Comparison of ENCODE assay signal across 8 mouse cellular contexts in the genomic region with DNA sequence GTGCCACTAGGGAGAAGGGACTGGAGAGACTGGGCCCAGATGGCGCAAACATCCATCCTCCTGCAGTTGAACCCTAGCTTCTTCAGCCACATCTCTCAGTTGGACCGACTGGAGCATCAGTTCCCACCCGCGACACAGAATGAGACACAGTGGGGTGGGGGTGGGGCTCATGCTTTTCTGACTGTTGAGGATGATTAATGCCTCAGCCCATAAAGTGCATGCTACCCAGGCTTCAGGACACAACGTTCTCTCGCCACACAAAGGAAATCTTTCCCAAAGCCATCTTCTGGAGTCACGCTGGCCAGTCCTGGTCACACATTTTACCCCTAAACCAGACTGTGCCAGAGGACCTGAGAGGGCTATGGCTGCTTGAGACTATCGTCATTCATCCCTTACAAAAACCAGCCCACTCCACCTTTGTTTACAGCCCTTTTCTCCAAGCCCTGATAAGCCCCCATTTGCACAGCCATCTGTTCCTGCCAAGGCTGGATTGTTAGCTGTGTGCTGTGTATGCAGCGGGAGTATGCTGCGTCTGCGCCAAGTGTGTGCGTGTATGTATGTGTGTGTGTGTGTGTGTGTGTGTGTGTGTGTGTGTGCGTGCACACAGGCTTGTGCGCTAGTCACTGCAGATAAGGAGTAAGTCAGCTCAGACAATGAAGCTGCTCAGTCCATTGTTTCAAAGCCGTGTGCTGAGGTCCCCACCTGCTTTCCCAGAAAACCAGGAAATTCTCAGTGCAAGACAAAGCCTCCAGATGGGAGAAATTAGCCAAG. TPM values are rescaled to one million over a fixed set of nuclear protein-coding genes. Genes with fewer than 3 reads are reported as not detected.
A peak's percentile ranks its signal among the peaks of the same experiment; 100 is the strongest.
DNase-seq lines count a peak whose midpoint lies in the region; ATAC-seq and TF ChIP-seq lines count a peak whose summit lies in the region.
"Had no signal": no experiment of that assay in that cellular context is flagged by ENCODE, and none has a peak within 500 bp of the region (broad histone marks: within the 10 kb centered on the region; RNA-seq: fewer than 3 reads in every experiment).

No protein-coding gene starts in this region.

- H3K4me1 ChIP-seq in hindbrain, embryonic 11.5 days (replicated peaks; ENCODE audit: control insufficient read depth, insufficient read depth, low read length), result peaks cover 8% of the 10 kb centered on the region
- H3K4me1 ChIP-seq in limb, embryonic 14.5 days (ENCODE audit: control insufficient read depth, insufficient read depth, low read length), result peaks cover 8% of the 10 kb centered on the region; the same call in 1 of the 2 replicates
- no peaks in the 10 kb centered on the region for H3K4me1 ChIP-seq in thymus, adult 2 months (replicated peaks; ENCODE audit: control insufficient read depth, insufficient read depth, low read length)

- H3K9ac ChIP-seq in hindbrain, embryonic 11.5 days (ENCODE audit: low read depth, low read length), result peak overlapping the region; percentile 20; the same call in 1 of the 2 replicates
- H3K9ac ChIP-seq in limb, embryonic 14.5 days (ENCODE audit: low read depth, low read length, severe bottlenecking), result no peak overlapping the region
- H3K9ac ChIP-seq: liver, embryonic 14.5 days had no signal

- no peak for TF ChIP-seq CTCF in brain, embryonic 14.5 days (IDR thresholded peaks at IDR 0.05; ENCODE audit: borderline replicate concordance, extremely low read depth, insufficient read depth, insufficient read length)
- no peak for TF ChIP-seq CTCF in thymus, adult 2 months (IDR thresholded peaks at IDR 0.05; ENCODE audit: borderline replicate concordance, control insufficient read depth, extremely low read depth, insufficient read depth, low read length, poor library complexity)

- ATAC-seq in hindbrain, embryonic 11.5 days (ENCODE audit: low FRiP score), result peak; percentile 88
- peak; percentile 55 for ATAC-seq in limb, embryonic 14.5 days (ENCODE audit: low FRiP score, low read depth)
- no peak for ATAC-seq in cerebellum, adult (ENCODE audit: insufficient number of reproducible peaks, low FRiP score, low TSS enrichment)

- H3K9me3 ChIP-seq in hindbrain, embryonic 11.5 days (ENCODE audit: control insufficient read depth, low read length), result no peaks in the 10 kb centered on the region
- no peaks in the 10 kb centered on the region for H3K9me3 ChIP-seq in limb, embryonic 14.5 days (ENCODE audit: control insufficient read depth, low read length)

- peak overlapping the region; percentile 92 for H3K27ac ChIP-seq in hindbrain, embryonic 11.5 days (ENCODE audit: low read depth, low read length)
- H3K27ac ChIP-seq in limb, embryonic 14.5 days (replicated peaks; ENCODE audit: low read depth, low read length), result no peak overlapping the region
- no peak overlapping the region for H3K27ac ChIP-seq in thymus, adult 2 months (ENCODE audit: control insufficient read depth, insufficient read depth, low read length)
- H3K27ac ChIP-seq: liver, embryonic 14.5 days had no signal

- no peak for TF ChIP-seq POLR2A in brain, embryonic 14.5 days (IDR thresholded peaks at IDR 0.05; ENCODE audit: borderline replicate concordance, extremely low read depth, insufficient read depth, insufficient read length, poor library complexity, severe bottlenecking)
- no peak for TF ChIP-seq POLR2A in limb, embryonic 14.5 days (IDR thresholded peaks at IDR 0.05; ENCODE audit: borderline replicate concordance, extremely low read depth, insufficient read depth, insufficient read length)
- no peak for TF ChIP-seq POLR2A in thymus, adult 2 months (IDR thresholded peaks at IDR 0.05; ENCODE audit: control insufficient read depth, extremely low read depth, insufficient read depth, low read length, poor library complexity)

- peak; percentile 25 for DNase-seq in NIH3T3 (ENCODE audit: low read depth)
- DNase-seq in brain, embryonic 14.5 days (ENCODE audit: low read depth), result peak; percentile 97
- DNase-seq in hindbrain, embryonic 11.5 days (ENCODE audit: low spot score), result peak; percentile 75
- peak; percentile 10 for DNase-seq in limb, embryonic 14.5 days (ENCODE audit: low spot score)
- DNase-seq in right cerebral cortex, postnatal 36 days (ENCODE audit: low spot score in 2 of 2), result peak; percentile 23 to 32
- DNase-seq in thymus, adult 2 months, result no peak

- H3K4me3 ChIP-seq in hindbrain, embryonic 11.5 days (ENCODE audit: low read depth, low read length), result no peak overlapping the region
- no peak overlapping the region for H3K4me3 ChIP-seq in limb, embryonic 14.5 days (replicated peaks; ENCODE audit: low read length)
- no peak overlapping the region for H3K4me3 ChIP-seq in thymus, adult 2 months (ENCODE audit: control insufficient read depth, insufficient read depth, low read length)

- no peaks in the 10 kb centered on the region for H3K36me3 ChIP-seq in hindbrain, embryonic 11.5 days (ENCODE audit: control insufficient read depth, insufficient read depth, low read length)
- no peaks in the 10 kb centered on the region for H3K36me3 ChIP-seq in limb, embryonic 14.5 days (ENCODE audit: control insufficient read depth, insufficient read depth, low read length)
- H3K36me3 ChIP-seq in thymus, adult 2 months (ENCODE audit: control insufficient read depth, insufficient read depth, low read length), result no peaks in the 10 kb centered on the region

- H3K27me3 ChIP-seq in hindbrain, embryonic 11.5 days (ENCODE audit: control insufficient read depth, insufficient read depth, low read length), result no peaks in the 10 kb centered on the region
- no peaks in the 10 kb centered on the region for H3K27me3 ChIP-seq in limb, embryonic 14.5 days (ENCODE audit: control insufficient read depth, insufficient read depth, low read length)
- no peaks in the 10 kb centered on the region for H3K27me3 ChIP-seq in thymus, adult 2 months (ENCODE audit: control insufficient read depth, insufficient read depth, low read length)

- no peak overlapping the region for H3K4me2 ChIP-seq in hindbrain, embryonic 11.5 days (replicated peaks; ENCODE audit: low read depth, low read length)
- H3K4me2 ChIP-seq in limb, embryonic 14.5 days (replicated peaks; ENCODE audit: low read depth, low read length, severe bottlenecking), result no peak overlapping the region

- 42% methylated on average over 15 of the region's 15 CpGs for whole genome bisulfite sequencing in hindbrain, embryonic 11.5 days
- 45% methylated on average over 15 of the region's 15 CpGs for WGBS in limb, embryonic 14.5 days
- WGBS in thymus, adult 2 months, result 59% methylated on average over 15 of the region's 15 CpGs

RNA-seq across cellular contexts. Expression of a gene that starts 18.1 kb away (rescaled TPM):
- polyA plus RNA-seq in brain, embryonic 14.5 days (2012; rRNA removed), result 142 and 219 TPM in 2 replicates
- 86.2 and 91.2 TPM in 2 replicates for polyA plus RNA-seq in hindbrain, embryonic 11.5 days (2014; fragmentation: Nextera tagmentation; extraction: Ambion mirVana)
- polyA plus RNA-seq in limb, embryonic 14.5 days (2012; rRNA removed), result 40.6 and 72.3 TPM in 2 replicates
- polyA plus RNA-seq in limb, embryonic 14.5 days (2014; fragmentation: Nextera tagmentation; extraction: Ambion mirVana), result 55.9 and 66.7 TPM in 2 replicates
- polyA plus RNA-seq in thymus, adult 2 months (2012; rRNA removed), result 43.7 and 47.9 TPM in 2 replicates

RNA-seq across cellular contexts. Expression of a gene that starts 30.3 kb away (rescaled TPM):
- polyA plus RNA-seq in brain, embryonic 14.5 days (2012; rRNA removed), result 9.6 and 11.0 TPM in 2 replicates
- polyA plus RNA-seq in hindbrain, embryonic 11.5 days (2014; fragmentation: Nextera tagmentation; extraction: Ambion mirVana), result 11.0 and 15.0 TPM in 2 replicates
- 6.7 and 6.8 TPM in 2 replicates for polyA plus RNA-seq in limb, embryonic 14.5 days (2012; rRNA removed)
- polyA plus RNA-seq in limb, embryonic 14.5 days (2014; fragmentation: Nextera tagmentation; extraction: Ambion mirVana), result 11.0 and 11.6 TPM in 2 replicates
- 8.8 and 10.2 TPM in 2 replicates for polyA plus RNA-seq in thymus, adult 2 months (2012; rRNA removed)
